Mouse (Mus musculus): ENCODE measurements around the gene Lrrn4cl. TPM values are rescaled to one million over a fixed set of nuclear protein-coding genes. Genes with fewer than 3 reads are reported as not detected.
"Not testable (repeated sequence)": the region's sequence is repeated elsewhere in the genome, so short reads cannot be mapped to it uniquely, and the experiment has no call there.

Gene Lrrn4cl
- total RNA-seq, 4 experiments from 2014 or later = 0.68 to 1.5 (median 0.96) TPM

GRCm38 (mm10) chr19:8838041-8838730, 12.4 kb upstream of the Lrrn4cl start:
- DNase-seq (ENCODE audit: low spot score in 2 of 2) = peak in 1 of 2 experiments; percentile 52

- DNase-seq (ENCODE audit: low spot score in 2 of 2) = peak; percentile 81 to 90
Measured at GRCm38 (mm10) chr19:8839103-8839907, 11.3 kb upstream of the Lrrn4cl start, which contains the start of gene Gng3. Gene Gng3 (minus strand): TSS chr19:8839194.

- DNase-seq (ENCODE audit: low spot score in 2 of 2) = peak; percentile 39 to 69
Measured at GRCm38 (mm10) chr19:8839908-8840791, 10.4 kb upstream of the Lrrn4cl start.

DNA sequence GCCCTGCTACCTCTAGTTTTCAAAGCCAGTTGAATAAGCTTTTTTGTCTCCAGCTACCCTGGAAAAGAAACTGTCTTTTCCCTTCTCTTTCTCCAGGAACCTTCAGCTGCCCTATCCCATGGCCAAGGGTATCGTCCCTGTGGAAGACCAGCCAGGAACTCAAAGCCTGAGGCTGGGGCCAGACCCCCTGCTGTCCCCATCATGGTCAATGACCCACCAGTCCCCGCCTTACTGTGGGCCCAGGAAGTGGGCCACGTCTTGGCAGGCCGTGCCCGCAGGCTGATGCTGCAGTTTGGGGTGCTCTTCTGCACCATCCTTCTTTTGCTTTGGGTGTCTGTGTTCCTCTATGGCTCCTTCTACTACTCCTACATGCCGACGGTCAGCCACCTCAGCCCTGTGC, 9.6 kb upstream of the Lrrn4cl start:
- no peak for DNase-seq (ENCODE audit: low spot score in 2 of 2)

DNA sequence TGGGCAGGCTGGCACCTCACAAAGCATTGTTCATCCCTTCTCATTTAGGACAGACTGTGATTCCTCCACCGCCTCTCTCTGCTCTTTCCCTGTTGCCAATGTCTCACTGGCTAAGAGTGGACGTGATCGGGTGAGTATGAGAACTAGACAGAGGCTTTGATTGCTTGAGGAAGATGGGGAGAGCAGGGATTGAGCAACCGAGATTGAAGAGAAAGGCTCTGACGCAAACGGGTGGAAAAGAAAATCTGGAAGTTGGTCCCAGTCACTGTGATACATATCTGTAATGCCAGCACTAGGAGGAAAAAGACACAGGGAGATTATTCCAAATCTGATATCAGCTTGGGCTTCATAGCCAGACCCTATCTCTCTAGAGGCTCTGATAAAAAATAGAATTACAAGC, 7.6 kb upstream of the Lrrn4cl start:
- no peak for DNase-seq (ENCODE audit: low spot score in 2 of 2)

- no peak for DNase-seq (ENCODE audit: low spot score in 2 of 2)
Measured at GRCm38 (mm10) chr19:8844371-8845129, 6.0 kb upstream of the Lrrn4cl start.

- no peak for DNase-seq (ENCODE audit: low spot score in 2 of 2)
Measured at GRCm38 (mm10) chr19:8848356-8848755, 2.2 kb upstream of the Lrrn4cl start.

GRCm38 (mm10) chr19:8851639-8852038, 1.1 kb downstream of the Lrrn4cl start:
- no peak for DNase-seq (ENCODE audit: low spot score in 2 of 2)

- no peak for DNase-seq (ENCODE audit: low spot score in 2 of 2)
Measured at GRCm38 (mm10) chr19:8852236-8852928, 1.8 kb downstream of the Lrrn4cl start.

DNA sequence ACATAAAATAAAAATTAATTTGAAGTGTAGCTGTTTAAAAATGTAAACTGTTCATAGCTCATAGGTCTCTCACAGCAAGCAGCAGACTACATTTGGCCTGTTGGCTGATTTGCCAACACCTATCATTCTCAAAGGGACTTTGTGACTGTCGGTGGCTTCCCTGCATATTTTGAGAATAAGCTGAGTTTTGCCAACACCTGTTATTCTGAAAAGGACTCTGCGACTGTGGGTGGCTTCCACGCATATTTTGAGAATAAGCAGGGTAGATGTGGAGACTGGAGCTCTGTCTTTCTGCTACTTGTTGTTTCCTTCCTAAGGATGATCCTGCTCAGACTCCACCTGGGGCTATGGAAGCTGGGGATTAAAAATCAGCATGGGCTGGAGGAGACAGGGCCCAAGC, 2.5 kb downstream of the Lrrn4cl start:
- no peak for DNase-seq (ENCODE audit: low spot score in 2 of 2)

DNA sequence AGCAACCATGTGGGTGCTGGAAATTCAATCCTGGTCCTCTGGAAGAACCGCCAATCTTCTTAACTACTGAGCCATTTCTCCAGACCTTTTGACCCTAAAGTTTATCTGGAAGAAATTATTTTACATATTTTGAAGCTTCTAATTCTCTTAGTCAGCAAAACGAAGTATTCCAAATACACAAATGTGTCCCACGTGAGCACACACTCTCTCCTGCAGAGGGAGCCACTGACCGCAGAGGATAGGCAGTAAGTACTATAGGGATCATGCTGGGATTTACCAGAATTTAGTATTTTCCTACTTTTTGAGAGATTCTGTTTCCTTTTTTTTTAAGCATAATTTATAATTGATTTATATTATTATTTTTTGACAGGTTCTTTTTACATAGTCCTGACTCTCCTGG, 7.1 kb downstream of the Lrrn4cl start:
- no peak for DNase-seq (ENCODE audit: low spot score in 2 of 2)

- DNase-seq (ENCODE audit: low spot score in 2 of 2) = no peak
Measured at GRCm38 (mm10) chr19:8859018-8859417, 8.4 kb downstream of the Lrrn4cl start.

- DNase-seq (ENCODE audit: low spot score in 2 of 2) = no peak
Measured at GRCm38 (mm10) chr19:8864265-8864664, 13.7 kb downstream of the Lrrn4cl start.

DNA sequence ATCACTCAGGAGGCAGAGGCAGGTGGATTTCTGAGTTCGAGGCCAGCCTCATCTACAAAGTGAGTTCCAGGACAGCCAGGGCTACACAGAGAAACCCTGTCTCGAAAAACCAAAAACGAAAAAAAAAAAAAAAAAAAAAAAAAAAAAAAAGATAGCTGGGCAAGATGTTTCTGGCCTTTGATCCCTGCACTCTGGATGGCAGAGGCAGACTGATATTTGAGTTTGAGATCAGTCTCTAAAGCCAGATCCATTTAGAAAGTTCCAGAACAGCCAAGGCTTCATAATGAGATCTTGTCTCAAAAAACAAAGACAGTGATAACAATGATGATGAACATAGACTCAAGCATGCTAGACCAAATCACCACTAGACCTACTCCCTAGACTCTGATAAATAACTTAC, 19.8 kb downstream of the Lrrn4cl start:
- not testable (repeated sequence) for DNase-seq (ENCODE audit: low spot score in 2 of 2)

DNA sequence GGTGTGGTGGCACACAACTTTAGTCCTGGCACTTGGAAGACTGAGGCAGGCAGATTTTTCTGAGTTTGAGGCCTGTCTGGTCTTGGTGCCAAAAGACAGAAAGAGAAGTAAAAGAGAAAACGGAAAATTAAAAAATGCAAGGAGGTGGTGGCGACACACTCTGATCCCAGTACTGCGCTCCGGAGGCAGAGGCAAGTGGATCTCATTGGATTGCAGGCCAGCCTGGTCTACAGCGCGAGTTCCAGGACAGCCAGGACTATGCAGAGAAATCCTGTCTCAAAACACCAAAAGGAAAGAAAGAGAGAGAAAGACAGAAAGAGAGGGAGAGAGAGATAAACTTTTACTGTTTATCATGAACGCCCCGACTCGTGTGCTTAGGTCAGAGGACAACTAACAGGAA, 20.3 kb downstream of the Lrrn4cl start:
- no peak for DNase-seq (ENCODE audit: low spot score in 2 of 2)

GRCm38 (mm10) chr19:8871267-8872186, 21.0 kb downstream of the Lrrn4cl start, which contains the start of gene Ubxn1:
Gene Ubxn1 (plus strand): TSS chr19:8871496.
- DNase-seq (ENCODE audit: low spot score in 2 of 2) = peak; percentile 97 to 98

- DNase-seq (ENCODE audit: low spot score in 2 of 2) = no peak
Measured at GRCm38 (mm10) chr19:8872266-8872840, 21.8 kb downstream of the Lrrn4cl start.

DNA sequence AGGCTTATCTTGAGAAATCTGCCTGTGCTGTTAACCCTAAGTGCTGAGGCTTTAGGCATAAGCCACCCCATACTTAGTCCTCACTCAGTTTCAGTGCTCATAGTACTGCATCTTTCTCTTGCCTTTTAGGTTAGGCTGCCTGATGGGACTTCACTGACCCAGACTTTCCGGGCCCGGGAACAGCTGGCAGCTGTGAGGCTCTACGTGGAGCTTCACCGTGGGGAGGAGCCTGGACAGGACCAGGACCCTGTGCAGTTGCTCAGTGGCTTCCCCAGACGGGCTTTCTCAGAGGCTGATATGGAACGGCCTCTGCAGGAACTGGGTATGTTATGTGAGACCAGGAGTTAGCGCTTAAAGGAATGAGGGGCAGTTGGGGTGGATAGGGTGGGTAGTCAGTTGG, 24.5 kb downstream of the Lrrn4cl start:
- no peak for DNase-seq (ENCODE audit: low spot score in 2 of 2)

Measured in left cerebral cortex, adult 8-10 months (tissue).